ENCODE assay signal across 9 mouse cellular contexts in genomic region chr2:147433120-147433519, GRCm38 (mm10).
DNase-seq lines count a peak whose midpoint lies in the region; ATAC-seq and TF ChIP-seq lines count a peak whose summit lies in the region.
"Had no signal": no experiment of that assay in that cellular context is flagged by ENCODE, and none has a peak within 500 bp of the region (broad histone marks: within the 10 kb centered on the region; RNA-seq: fewer than 3 reads in every experiment).

No protein-coding gene starts in this region.

- H3K27ac ChIP-seq in cerebellum, adult 2 months (ENCODE audit: insufficient read depth, low read length): no peak overlapping the region
- H3K27ac ChIP-seq in layer of hippocampus, adult 2 months: no peak overlapping the region
- no peak overlapping the region for H3K27ac ChIP-seq in limb, embryonic 11.5 days (replicated peaks; ENCODE audit: low read depth, low read length)
- no peak overlapping the region for H3K27ac ChIP-seq in thymus, adult 2 months (ENCODE audit: control insufficient read depth, insufficient read depth, low read length)
- H3K27ac ChIP-seq: embryonic facial prominence, embryonic 15.5 days had no signal

- H3K4me3 ChIP-seq in cerebellum, adult 2 months (replicated peaks; ENCODE audit: insufficient read depth, low read depth, low read length): no peak overlapping the region
- H3K4me3 ChIP-seq in layer of hippocampus, adult 2 months: no peak overlapping the region
- no peak overlapping the region for H3K4me3 ChIP-seq in limb, embryonic 11.5 days (ENCODE audit: low read depth, low read length)
- H3K4me3 ChIP-seq in thymus, adult 2 months (ENCODE audit: control insufficient read depth, insufficient read depth, low read length): no peak overlapping the region
- H3K4me3 ChIP-seq: embryonic facial prominence, embryonic 15.5 days had no signal

- peak; percentile 29; the same call in 1 of the 2 replicates for TF ChIP-seq CTCF in cerebellum, adult 2 months (IDR thresholded peaks at IDR 0.05; ENCODE audit: borderline replicate concordance, insufficient read depth, low read depth, low read length)
- peak; percentile 77 for TF ChIP-seq CTCF in layer of hippocampus, adult 2 months (conservative IDR thresholded peaks at IDR 0.05)
- TF ChIP-seq CTCF in thymus, adult 2 months (IDR thresholded peaks at IDR 0.05; ENCODE audit: borderline replicate concordance, control insufficient read depth, extremely low read depth, insufficient read depth, low read length, poor library complexity): no peak

- no peaks in the 10 kb centered on the region; the same call in 1 of the 2 replicates for H3K27me3 ChIP-seq in cerebellum, adult 2 months (ENCODE audit: control insufficient read depth, insufficient read depth, low read length)
- H3K27me3 ChIP-seq in limb, embryonic 11.5 days (ENCODE audit: control insufficient read depth, insufficient read depth, low read length): no peaks in the 10 kb centered on the region
- H3K27me3 ChIP-seq in thymus, adult 2 months (ENCODE audit: control insufficient read depth, insufficient read depth, low read length): no peaks in the 10 kb centered on the region
- H3K27me3 ChIP-seq: embryonic facial prominence, embryonic 15.5 days had no signal

- H3K36me3 ChIP-seq in limb, embryonic 11.5 days (ENCODE audit: control insufficient read depth, insufficient read depth, low read length): no peaks in the 10 kb centered on the region
- no peaks in the 10 kb centered on the region for H3K36me3 ChIP-seq in thymus, adult 2 months (ENCODE audit: control insufficient read depth, insufficient read depth, low read length)
- H3K36me3 ChIP-seq: embryonic facial prominence, embryonic 15.5 days had no signal

- no peak overlapping the region for H3K4me2 ChIP-seq in limb, embryonic 11.5 days (ENCODE audit: low read depth, severe bottlenecking)
- H3K4me2 ChIP-seq: embryonic facial prominence, embryonic 15.5 days had no signal

- ATAC-seq in limb, embryonic 11.5 days (ENCODE audit: insufficient number of reproducible peaks, low FRiP score, low TSS enrichment, low read depth): no peak

- no peak for TF ChIP-seq POLR2A in cerebellum, adult 2 months (IDR thresholded peaks at IDR 0.05; ENCODE audit: borderline replicate concordance, insufficient read depth, low read length)
- TF ChIP-seq POLR2A in thymus, adult 2 months (IDR thresholded peaks at IDR 0.05; ENCODE audit: control insufficient read depth, extremely low read depth, insufficient read depth, low read length, poor library complexity): no peak

- DNase-seq in cerebellum, adult 2 months: peak in 1 of 2 experiments; percentile 1
- no peak for DNase-seq in cerebellum, adult 11-12 months
- peak in 1 of 2 experiments; percentile 42 for DNase-seq in layer of hippocampus, adult 2 months (ENCODE audit: low spot score in 2 of 2)
- DNase-seq in layer of hippocampus, postnatal 14 days (ENCODE audit: low spot score in 2 of 2): no peak
- peak; percentile 13 for DNase-seq in adrenal gland, adult 2 months
- DNase-seq in limb, embryonic 11.5 days (ENCODE audit: low spot score): peak; percentile 59
- no peak for DNase-seq in T-cell, adult 2 months (ENCODE audit: low spot score)
- no peak for DNase-seq in thymus, adult 2 months

- 27% methylated on average over 5 of the region's 5 CpGs for WGBS in cerebellum, adult 2 months
- 33% methylated on average over 5 of the region's 5 CpGs for WGBS in limb, embryonic 11.5 days
- 31% methylated on average over 5 of the region's 5 CpGs for WGBS in thymus, adult 2 months

- H3K4me1 ChIP-seq in cerebellum, adult 2 months (ENCODE audit: control insufficient read depth, insufficient read depth, low read length): no peaks in the 10 kb centered on the region
- 0 out of 2 replicates have a peak, but pooled peaks cover 5% of the 10 kb centered on the region for H3K4me1 ChIP-seq in limb, embryonic 11.5 days (ENCODE audit: control insufficient read depth, insufficient read depth, low read length)
- H3K4me1 ChIP-seq in thymus, adult 2 months (replicated peaks; ENCODE audit: control insufficient read depth, insufficient read depth, low read length): no peaks in the 10 kb centered on the region
- H3K4me1 ChIP-seq: embryonic facial prominence, embryonic 15.5 days had no signal

- H3K9me3 ChIP-seq in limb, embryonic 11.5 days (ENCODE audit: control insufficient read depth, low read length): no peaks in the 10 kb centered on the region
- H3K9me3 ChIP-seq: embryonic facial prominence, embryonic 15.5 days had no signal

- H3K9ac ChIP-seq in limb, embryonic 11.5 days (ENCODE audit: low read length): no peak overlapping the region
- H3K9ac ChIP-seq: embryonic facial prominence, embryonic 15.5 days had no signal

Comparison
In these comparisons a context has a peak if more than half of its experiments do, and no peak if none do; other contexts are left out.
1. DNase-seq: peak in adrenal gland, adult 2 months (single experiment) and limb, embryonic 11.5 days (single experiment); none in cerebellum, adult 11-12 months (single experiment), layer of hippocampus, postnatal 14 days (0 of 2), T-cell, adult 2 months (single experiment) and thymus, adult 2 months (single experiment).